Mouse (Mus musculus): ENCODE data around the gene Msx2.
A peak's percentile ranks its signal among the peaks of the same experiment; 100 is the strongest.

Gene Msx2

GRCm38 (mm10) chr13:53465191-53465820 is 7.6 kb downstream of the Msx2 start:
- peak; percentile 51 for DNase-seq (ENCODE audit: low spot score)

- peak; percentile 48 for DNase-seq (ENCODE audit: low spot score)
These were observed 8.4 kb downstream of the Msx2 start for GRCm38 (mm10) chr13:53464441-53465001.

GRCm38 (mm10) chr13:53463946-53464345 is 8.9 kb downstream of the Msx2 start:
- no peak for DNase-seq (ENCODE audit: low spot score)

GRCm38 (mm10) chr13:53463037-53463436 is 9.8 kb downstream of the Msx2 start:
- DNase-seq (ENCODE audit: low spot score) = no peak

- no peak for DNase-seq (ENCODE audit: low spot score)
These were observed 10.3 kb downstream of the Msx2 start for GRCm38 (mm10) chr13:53462649-53462970.

- peak; percentile 77 for DNase-seq (ENCODE audit: low spot score)
These were observed 10.8 kb downstream of the Msx2 start for GRCm38 (mm10) chr13:53461855-53462648.

- DNase-seq (ENCODE audit: low spot score) = no peak
These were observed 11.5 kb downstream of the Msx2 start for GRCm38 (mm10) chr13:53461346-53461745.

GRCm38 (mm10) chr13:53458766-53459165 is 14.1 kb downstream of the Msx2 start:
- DNase-seq (ENCODE audit: low spot score) = no peak

GRCm38 (mm10) chr13:53454794-53455672 is 17.8 kb downstream of the Msx2 start:
- DNase-seq (ENCODE audit: low spot score) = peak; percentile 57

GRCm38 (mm10) chr13:53453927-53454326 is 18.9 kb downstream of the Msx2 start:
- no peak for DNase-seq (ENCODE audit: low spot score)

- peak; percentile 50 for DNase-seq (ENCODE audit: low spot score)
These were observed 25.3 kb downstream of the Msx2 start for GRCm38 (mm10) chr13:53447609-53448008.

GRCm38 (mm10) chr13:53443602-53444001 is 29.3 kb downstream of the Msx2 start:
- peak; percentile 73 for DNase-seq (ENCODE audit: low spot score)

- peak; percentile 77 for DNase-seq (ENCODE audit: low spot score)
These were observed 30.5 kb downstream of the Msx2 start for GRCm38 (mm10) chr13:53442168-53442980.

- no peak for DNase-seq (ENCODE audit: low spot score)
These were observed 31.4 kb downstream of the Msx2 start for GRCm38 (mm10) chr13:53441307-53442028.

GRCm38 (mm10) chr13:53439957-53440356 is 32.9 kb downstream of the Msx2 start:
- DNase-seq (ENCODE audit: low spot score) = no peak

GRCm38 (mm10) chr13:53426507-53426906 is 46.4 kb downstream of the Msx2 start:
- peak; percentile 88 for DNase-seq (ENCODE audit: low spot score)

- no peak for DNase-seq (ENCODE audit: low spot score)
These were observed 51.7 kb downstream of the Msx2 start for GRCm38 (mm10) chr13:53421189-53421588.

- DNase-seq (ENCODE audit: low spot score) = no peak
These were observed 52.1 kb downstream of the Msx2 start for GRCm38 (mm10) chr13:53420741-53421140.

- DNase-seq (ENCODE audit: low spot score) = no peak
These were observed 53.2 kb downstream of the Msx2 start for GRCm38 (mm10) chr13:53419681-53420080.

GRCm38 (mm10) chr13:53417701-53418100 is 55.2 kb downstream of the Msx2 start:
- DNase-seq (ENCODE audit: low spot score) = no peak

Measured in retina, embryonic 14.5 days (tissue).